Mouse (Mus musculus): ENCODE measurements around the gene Wdr74. TPM values are rescaled to one million over a fixed set of nuclear protein-coding genes. Genes with fewer than 3 reads are reported as not detected.

The Wdr74 gene
- 52.0 TPM for polyA plus RNA-seq (2015; fragmentation: Illumina TruSeq; extraction: RNeasy Lipid Tissue Mini Kit (QIAGEN cat#74804); ENCODE audit: low read depth, low replicate concordance)

DNA sequence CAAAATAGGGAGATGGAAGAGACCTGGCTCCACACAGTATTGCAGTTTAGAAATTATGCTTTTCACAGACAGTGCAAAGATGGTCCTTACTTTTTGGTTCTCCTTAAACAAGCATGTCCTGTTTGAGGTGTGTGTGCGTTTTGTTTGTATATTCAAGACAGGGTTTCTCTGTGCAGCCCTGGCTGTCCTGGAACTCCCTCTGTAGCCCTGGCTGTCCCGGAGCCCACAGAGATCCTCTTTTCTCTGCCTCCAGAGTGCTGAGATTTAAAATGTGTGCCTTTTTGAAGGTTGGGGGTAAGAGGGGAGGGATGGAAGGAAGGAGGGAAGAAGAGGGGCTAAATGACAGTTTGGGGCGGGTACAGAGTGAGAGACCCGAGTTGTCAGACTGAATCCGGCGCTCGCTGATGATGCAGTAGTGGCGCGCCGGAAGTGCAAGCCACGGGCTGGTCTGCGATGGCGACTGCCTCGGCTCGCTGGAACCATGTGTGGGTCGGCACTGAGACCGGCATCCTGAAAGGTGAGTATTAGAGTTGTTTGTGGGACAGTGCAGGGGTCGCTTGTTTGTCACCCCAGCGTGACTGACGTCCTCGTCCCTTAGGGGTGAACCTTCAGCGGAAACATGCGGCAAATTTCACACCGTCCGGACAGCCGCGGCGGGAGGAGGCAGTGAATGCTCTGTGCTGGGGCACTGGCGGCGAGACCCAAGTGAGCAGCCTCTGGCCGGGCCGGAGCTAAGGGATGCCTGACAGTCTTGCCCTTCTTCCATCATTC is at the start of gene Wdr74:
Gene Wdr74, plus strand, starts transcription at position 439 of the 771 bp plus-strand sequence.

GRCm38 (mm10) chr19:8722907-8723573 is 12.6 kb upstream of the Wdr74 start, which contains the start of gene Slc3a2:
Gene Slc3a2, minus strand, starts transcription at chr19:8723369.

GRCm38 (mm10) chr19:8740603-8741002 is 5.0 kb downstream of the Wdr74 start, which contains the start of gene 1700092M07Rik:
Gene 1700092M07Rik, plus strand, starts transcription at chr19:8740718.

DNA sequence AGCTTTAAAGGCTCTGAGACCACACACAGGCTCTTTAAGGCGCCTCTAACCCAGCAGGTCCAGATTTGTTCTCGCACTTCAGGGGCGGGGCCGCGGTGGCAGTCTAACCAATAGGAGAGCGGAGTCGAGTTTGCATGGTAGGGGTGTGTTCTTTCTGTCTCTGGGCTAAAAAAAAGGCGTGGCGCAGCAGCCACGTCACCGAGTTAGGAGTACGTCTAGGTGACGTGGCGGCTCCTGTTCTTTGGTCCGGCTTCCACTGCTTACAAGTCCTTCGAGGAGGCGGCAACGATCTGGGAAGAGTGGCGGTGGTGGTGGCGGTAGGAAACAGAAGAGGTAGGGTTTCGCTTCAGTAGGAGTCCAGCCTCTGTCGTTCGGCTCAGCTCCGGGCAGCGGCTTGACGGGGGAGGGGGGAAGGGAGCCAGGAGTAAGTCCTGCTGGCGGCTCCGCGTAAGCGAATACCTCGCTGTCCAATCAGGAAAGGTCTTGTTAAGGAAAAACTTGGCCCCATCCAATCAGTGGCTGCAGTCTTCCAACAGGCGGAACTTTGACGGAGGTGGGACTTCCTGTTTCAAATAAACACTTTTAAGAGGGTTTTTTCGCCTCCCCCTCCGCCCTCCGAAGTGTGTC is 5.7 kb downstream of the Wdr74 start, which contains the start of gene Stx5a:
Gene Stx5a, plus strand, starts transcription at position 171 of the 627 bp plus-strand sequence.

GRCm38 (mm10) chr19:8756635-8757387 is 21.2 kb downstream of the Wdr74 start, which contains the start of gene Nxf1:
Gene Nxf1, plus strand, starts transcription at chr19:8757073.

GRCm38 (mm10) chr19:8770567-8771270 is 35.1 kb downstream of the Wdr74 start, which contains the start of gene Tmem223:
Gene Tmem223, plus strand, starts transcription at chr19:8770996.

GRCm38 (mm10) chr19:8774086-8774835 is 38.6 kb downstream of the Wdr74 start, which contains the start of gene Tmem179b:
Gene Tmem179b, minus strand, starts transcription at chr19:8774467.

DNA sequence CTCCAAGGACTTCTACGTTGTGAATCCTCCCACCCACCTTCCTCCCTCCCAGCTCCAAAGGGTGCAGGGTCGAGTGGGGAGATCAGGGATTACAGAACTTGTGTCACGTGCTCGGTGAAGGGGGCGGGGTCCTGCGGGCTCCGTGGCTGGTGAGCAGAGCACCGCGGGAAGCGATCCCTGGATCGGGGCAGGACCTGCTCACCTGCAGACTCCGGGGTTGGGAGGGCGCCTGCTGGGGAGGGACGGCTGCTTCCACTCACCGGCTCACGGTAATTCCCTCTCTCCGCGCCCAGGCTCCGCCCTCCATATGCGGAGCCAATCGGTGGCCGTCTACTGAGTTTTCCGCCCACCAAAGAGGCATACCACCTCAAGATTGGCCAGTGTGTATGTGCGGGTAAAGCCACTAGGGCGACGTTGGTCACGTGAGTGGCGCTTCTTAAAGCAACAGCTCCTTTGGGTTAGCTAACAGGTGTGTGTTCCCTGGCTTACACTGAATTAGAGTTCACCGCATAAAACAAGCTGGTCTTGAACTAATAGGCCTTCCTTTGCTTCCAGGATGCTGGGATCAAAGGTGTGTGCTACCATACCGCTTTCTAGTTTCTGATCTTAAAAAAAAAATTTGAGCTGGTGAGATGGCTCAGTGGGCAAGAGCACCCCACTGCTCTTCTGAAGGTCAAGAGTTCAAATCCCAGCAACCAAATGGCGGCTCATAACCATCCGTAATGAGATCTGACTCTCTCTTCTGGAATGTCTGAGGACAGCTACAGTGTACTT is 50.6 kb downstream of the Wdr74 start, which contains the start of gene Taf6l:
Gene Taf6l, minus strand, starts transcription at position 410 of the 774 bp plus-strand sequence.

Other genes starting within 250 kb of the Wdr74 start
- gene Slc22a8, start 144.6 kb upstream of the Wdr74 start, polyA plus RNA-seq (2015; fragmentation: Illumina TruSeq; extraction: RNeasy Lipid Tissue Mini Kit (QIAGEN cat#74804); ENCODE audit: low read depth, low replicate concordance) = 13.3 TPM
- 2.3 TPM for gene Slc22a6, start 117.8 kb upstream of the Wdr74 start, polyA plus RNA-seq (2015; fragmentation: Illumina TruSeq; extraction: RNeasy Lipid Tissue Mini Kit (QIAGEN cat#74804); ENCODE audit: low read depth, low replicate concordance)
- 78.9 TPM for gene Chrm1, start 72.0 kb upstream of the Wdr74 start, polyA plus RNA-seq (2015; fragmentation: Illumina TruSeq; extraction: RNeasy Lipid Tissue Mini Kit (QIAGEN cat#74804); ENCODE audit: low read depth, low replicate concordance)
- 155 TPM for gene Slc3a2, start 12.5 kb upstream of the Wdr74 start, polyA plus RNA-seq (2015; fragmentation: Illumina TruSeq; extraction: RNeasy Lipid Tissue Mini Kit (QIAGEN cat#74804); ENCODE audit: low read depth, low replicate concordance)
- gene 1700092M07Rik, start 4.9 kb downstream of the Wdr74 start, polyA plus RNA-seq (2015; fragmentation: Illumina TruSeq; extraction: RNeasy Lipid Tissue Mini Kit (QIAGEN cat#74804); ENCODE audit: low read depth, low replicate concordance) = not detected
- gene Stx5a, start 5.6 kb downstream of the Wdr74 start, polyA plus RNA-seq (2015; fragmentation: Illumina TruSeq; extraction: RNeasy Lipid Tissue Mini Kit (QIAGEN cat#74804); ENCODE audit: low read depth, low replicate concordance) = 93.3 TPM
- 89.5 TPM for gene Nxf1, start 21.2 kb downstream of the Wdr74 start, polyA plus RNA-seq (2015; fragmentation: Illumina TruSeq; extraction: RNeasy Lipid Tissue Mini Kit (QIAGEN cat#74804); ENCODE audit: low read depth, low replicate concordance)
- 109 TPM for gene Tmem223, start 35.2 kb downstream of the Wdr74 start, polyA plus RNA-seq (2015; fragmentation: Illumina TruSeq; extraction: RNeasy Lipid Tissue Mini Kit (QIAGEN cat#74804); ENCODE audit: low read depth, low replicate concordance)
- 11.0 TPM for gene Tmem179b, start 38.6 kb downstream of the Wdr74 start, polyA plus RNA-seq (2015; fragmentation: Illumina TruSeq; extraction: RNeasy Lipid Tissue Mini Kit (QIAGEN cat#74804); ENCODE audit: low read depth, low replicate concordance)
- 12.2 TPM for gene Taf6l, start 50.6 kb downstream of the Wdr74 start, polyA plus RNA-seq (2015; fragmentation: Illumina TruSeq; extraction: RNeasy Lipid Tissue Mini Kit (QIAGEN cat#74804); ENCODE audit: low read depth, low replicate concordance)
- gene Polr2g, start 62.8 kb downstream of the Wdr74 start, polyA plus RNA-seq (2015; fragmentation: Illumina TruSeq; extraction: RNeasy Lipid Tissue Mini Kit (QIAGEN cat#74804); ENCODE audit: low read depth, low replicate concordance) = 206 TPM
- gene Zbtb3, start 66.7 kb downstream of the Wdr74 start, polyA plus RNA-seq (2015; fragmentation: Illumina TruSeq; extraction: RNeasy Lipid Tissue Mini Kit (QIAGEN cat#74804); ENCODE audit: low read depth, low replicate concordance) = 4.3 TPM
- 38.9 TPM for gene Ttc9c, start 83.5 kb downstream of the Wdr74 start, polyA plus RNA-seq (2015; fragmentation: Illumina TruSeq; extraction: RNeasy Lipid Tissue Mini Kit (QIAGEN cat#74804); ENCODE audit: low read depth, low replicate concordance)
- gene Hnrnpul2, start 84.2 kb downstream of the Wdr74 start, polyA plus RNA-seq (2015; fragmentation: Illumina TruSeq; extraction: RNeasy Lipid Tissue Mini Kit (QIAGEN cat#74804); ENCODE audit: low read depth, low replicate concordance) = 102 TPM
- gene AC129217.1, start 93.9 kb downstream of the Wdr74 start, polyA plus RNA-seq (2015; fragmentation: Illumina TruSeq; extraction: RNeasy Lipid Tissue Mini Kit (QIAGEN cat#74804); ENCODE audit: low read depth, low replicate concordance) = not detected
- gene Bscl2, start 101.6 kb downstream of the Wdr74 start, polyA plus RNA-seq (2015; fragmentation: Illumina TruSeq; extraction: RNeasy Lipid Tissue Mini Kit (QIAGEN cat#74804); ENCODE audit: low read depth, low replicate concordance) = 92.5 TPM
- 191 TPM for gene Gng3, start 103.4 kb downstream of the Wdr74 start, polyA plus RNA-seq (2015; fragmentation: Illumina TruSeq; extraction: RNeasy Lipid Tissue Mini Kit (QIAGEN cat#74804); ENCODE audit: low read depth, low replicate concordance)
- gene Lrrn4cl, start 114.9 kb downstream of the Wdr74 start, polyA plus RNA-seq (2015; fragmentation: Illumina TruSeq; extraction: RNeasy Lipid Tissue Mini Kit (QIAGEN cat#74804); ENCODE audit: low read depth, low replicate concordance) = 0.82 TPM
- 140 TPM for gene Ubxn1, start 135.7 kb downstream of the Wdr74 start, polyA plus RNA-seq (2015; fragmentation: Illumina TruSeq; extraction: RNeasy Lipid Tissue Mini Kit (QIAGEN cat#74804); ENCODE audit: low read depth, low replicate concordance)
- gene Uqcc3, start 145.1 kb downstream of the Wdr74 start, polyA plus RNA-seq (2015; fragmentation: Illumina TruSeq; extraction: RNeasy Lipid Tissue Mini Kit (QIAGEN cat#74804); ENCODE audit: low read depth, low replicate concordance) = 52.0 TPM
- gene Lbhd1, start 147.9 kb downstream of the Wdr74 start, polyA plus RNA-seq (2015; fragmentation: Illumina TruSeq; extraction: RNeasy Lipid Tissue Mini Kit (QIAGEN cat#74804); ENCODE audit: low read depth, low replicate concordance) = 15.7 TPM
- not detected for gene Gm49403, start 148.1 kb downstream of the Wdr74 start, polyA plus RNA-seq (2015; fragmentation: Illumina TruSeq; extraction: RNeasy Lipid Tissue Mini Kit (QIAGEN cat#74804); ENCODE audit: low read depth, low replicate concordance)
- 47.2 TPM for gene 1810009A15Rik, start 153.0 kb downstream of the Wdr74 start, polyA plus RNA-seq (2015; fragmentation: Illumina TruSeq; extraction: RNeasy Lipid Tissue Mini Kit (QIAGEN cat#74804); ENCODE audit: low read depth, low replicate concordance)
- gene Gm49416, start 153.1 kb downstream of the Wdr74 start, polyA plus RNA-seq (2015; fragmentation: Illumina TruSeq; extraction: RNeasy Lipid Tissue Mini Kit (QIAGEN cat#74804); ENCODE audit: low read depth, low replicate concordance) = not detected
- 12.2 TPM for gene Ints5, start 157.2 kb downstream of the Wdr74 start, polyA plus RNA-seq (2015; fragmentation: Illumina TruSeq; extraction: RNeasy Lipid Tissue Mini Kit (QIAGEN cat#74804); ENCODE audit: low read depth, low replicate concordance)
- 81.9 TPM for gene Ganab, start 162.2 kb downstream of the Wdr74 start, polyA plus RNA-seq (2015; fragmentation: Illumina TruSeq; extraction: RNeasy Lipid Tissue Mini Kit (QIAGEN cat#74804); ENCODE audit: low read depth, low replicate concordance)
- 219 TPM for gene B3gat3, start 184.5 kb downstream of the Wdr74 start, polyA plus RNA-seq (2015; fragmentation: Illumina TruSeq; extraction: RNeasy Lipid Tissue Mini Kit (QIAGEN cat#74804); ENCODE audit: low read depth, low replicate concordance)
- 10.4 TPM for gene Rom1, start 193.5 kb downstream of the Wdr74 start, polyA plus RNA-seq (2015; fragmentation: Illumina TruSeq; extraction: RNeasy Lipid Tissue Mini Kit (QIAGEN cat#74804); ENCODE audit: low read depth, low replicate concordance)
- gene Eml3, start 193.7 kb downstream of the Wdr74 start, polyA plus RNA-seq (2015; fragmentation: Illumina TruSeq; extraction: RNeasy Lipid Tissue Mini Kit (QIAGEN cat#74804); ENCODE audit: low read depth, low replicate concordance) = 10.3 TPM
- 42.2 TPM for gene Mta2, start 206.0 kb downstream of the Wdr74 start, polyA plus RNA-seq (2015; fragmentation: Illumina TruSeq; extraction: RNeasy Lipid Tissue Mini Kit (QIAGEN cat#74804); ENCODE audit: low read depth, low replicate concordance)
- gene Tut1, start 218.0 kb downstream of the Wdr74 start, polyA plus RNA-seq (2015; fragmentation: Illumina TruSeq; extraction: RNeasy Lipid Tissue Mini Kit (QIAGEN cat#74804); ENCODE audit: low read depth, low replicate concordance) = 16.9 TPM
- 367 TPM for gene Eef1g, start 231.2 kb downstream of the Wdr74 start, polyA plus RNA-seq (2015; fragmentation: Illumina TruSeq; extraction: RNeasy Lipid Tissue Mini Kit (QIAGEN cat#74804); ENCODE audit: low read depth, low replicate concordance)

Measured in brain, adult 10 weeks (tissue).